16 mouse cellular contexts compared by ENCODE assay signal in genomic region chr3:27691486-27692160, GRCm38 (mm10). TPM values are rescaled to one million over a fixed set of nuclear protein-coding genes. Genes with fewer than 3 reads are reported as not detected.
A peak's percentile ranks its signal among the peaks of the same experiment; 100 is the strongest.
DNase-seq lines count a peak whose midpoint lies in the region; ATAC-seq lines count a peak whose summit lies in the region.
"Had no signal": no experiment of that assay in that cellular context is flagged by ENCODE, and none has a peak within 500 bp of the region (broad histone marks: within the 10 kb centered on the region; RNA-seq: fewer than 3 reads in every experiment).

No protein-coding gene starts in this region.

- DNase-seq in heart, embryonic 10.5 days (ENCODE audit: low spot score) = no peak
- DNase-seq in lung, postnatal 36 days = peak; percentile 46
- no peak for DNase-seq in lung, postnatal 25 days (ENCODE audit: low spot score)
- DNase-seq in thymus, postnatal 10 days (ENCODE audit: low spot score in 2 of 2) = no peak
- DNase-seq: adrenal gland, adult 8-10 months; cerebellum, adult 11-12 months; cerebellum, postnatal 25 days; midbrain, embryonic 14.5 days; thymus, adult 2 months had no signal

- ATAC-seq in heart, embryonic 16.5 days (replicated peaks; ENCODE audit: extremely low read depth, insufficient read depth, low FRiP score) = no peak
- ATAC-seq in liver, embryonic 16.5 days (ENCODE audit: low read depth) = no peak
- ATAC-seq in midbrain, embryonic 16.5 days = no peak
- ATAC-seq: inflammation-experienced regulatory T-cells, adult 6 months had no signal

- H3K4me1 ChIP-seq in heart, embryonic 16.5 days (ENCODE audit: control insufficient read depth, insufficient read depth, low read length) = peaks cover 70% of the 10 kb centered on the region
- H3K4me1 ChIP-seq in heart, embryonic 10.5 days = peaks cover 53% of the 10 kb centered on the region
- H3K4me1 ChIP-seq in liver, embryonic 16.5 days (ENCODE audit: control insufficient read depth, low read depth, low read length) = peaks cover 42% of the 10 kb centered on the region
- H3K4me1 ChIP-seq in midbrain, embryonic 16.5 days (ENCODE audit: control insufficient read depth, insufficient read depth, low read length) = peaks cover 5% of the 10 kb centered on the region; the same call in 1 of the 2 replicates

- 0 out of 2 replicates have a peak overlapping the region, but pooled peaks have one; percentile 13 for H3K27ac ChIP-seq in heart, embryonic 16.5 days (ENCODE audit: low read length)
- no peak overlapping the region for H3K27ac ChIP-seq in heart, embryonic 10.5 days
- H3K27ac ChIP-seq in liver, embryonic 16.5 days (ENCODE audit: low read length) = peak overlapping the region; percentile 51
- no peak overlapping the region for H3K27ac ChIP-seq in midbrain, embryonic 16.5 days (ENCODE audit: low read length)
- H3K27ac ChIP-seq: forebrain, embryonic 12.5 days; limb, embryonic 13.5 days had no signal

- no peak overlapping the region for H3K9ac ChIP-seq in heart, embryonic 16.5 days (ENCODE audit: low read length)
- H3K9ac ChIP-seq in liver, embryonic 16.5 days (ENCODE audit: low read depth, low read length) = no peak overlapping the region
- no peak overlapping the region for H3K9ac ChIP-seq in midbrain, embryonic 16.5 days (ENCODE audit: low read depth, low read length)
- H3K9ac ChIP-seq: forebrain, embryonic 12.5 days; kidney, embryonic 15.5 days; limb, embryonic 13.5 days had no signal

- no peaks in the 10 kb centered on the region for H3K27me3 ChIP-seq in heart, embryonic 16.5 days (ENCODE audit: control insufficient read depth, insufficient read depth, low read length)
- no peaks in the 10 kb centered on the region for H3K27me3 ChIP-seq in heart, embryonic 10.5 days (ENCODE audit: insufficient read depth, poor library complexity, severe bottlenecking)
- no peaks in the 10 kb centered on the region for H3K27me3 ChIP-seq in liver, embryonic 16.5 days (ENCODE audit: control insufficient read depth, insufficient read depth, low read depth, low read length)
- no peaks in the 10 kb centered on the region for H3K27me3 ChIP-seq in midbrain, embryonic 16.5 days (ENCODE audit: control insufficient read depth, insufficient read depth, low read depth, low read length)
- H3K27me3 ChIP-seq: forebrain, embryonic 12.5 days; kidney, embryonic 15.5 days; limb, embryonic 13.5 days had no signal

- H3K36me3 ChIP-seq in heart, embryonic 16.5 days (ENCODE audit: control insufficient read depth, insufficient read depth) = no peaks in the 10 kb centered on the region
- H3K36me3 ChIP-seq in heart, embryonic 10.5 days = peaks cover 4% of the 10 kb centered on the region; the same call in 1 of the 2 replicates
- no peaks in the 10 kb centered on the region for H3K36me3 ChIP-seq in liver, embryonic 16.5 days (ENCODE audit: control insufficient read depth, insufficient read depth)
- no peaks in the 10 kb centered on the region for H3K36me3 ChIP-seq in midbrain, embryonic 16.5 days (ENCODE audit: control insufficient read depth, insufficient read depth, low read length)
- H3K36me3 ChIP-seq: forebrain, embryonic 12.5 days; kidney, embryonic 15.5 days had no signal

- WGBS in heart, embryonic 16.5 days = 78% methylated on average over 9 of the region's 9 CpGs
- WGBS in heart, embryonic 10.5 days = 85% methylated on average over 9 of the region's 9 CpGs
- WGBS in liver, embryonic 16.5 days (ENCODE audit: insufficient replicate concordance) = 58% methylated on average over 9 of the region's 9 CpGs
- 94% methylated on average over 9 of the region's 9 CpGs for WGBS in midbrain, embryonic 16.5 days

- H3K4me2 ChIP-seq in heart, embryonic 16.5 days (ENCODE audit: low read depth, low read length) = no peak overlapping the region
- no peak overlapping the region for H3K4me2 ChIP-seq in liver, embryonic 16.5 days (ENCODE audit: low read depth, low read length)
- no peak overlapping the region for H3K4me2 ChIP-seq in midbrain, embryonic 16.5 days (ENCODE audit: low read length)
- H3K4me2 ChIP-seq: forebrain, embryonic 12.5 days; kidney, embryonic 15.5 days; limb, embryonic 13.5 days had no signal

- H3K4me3 ChIP-seq in heart, embryonic 16.5 days (ENCODE audit: low read length) = no peak overlapping the region
- no peak overlapping the region for H3K4me3 ChIP-seq in heart, embryonic 10.5 days
- H3K4me3 ChIP-seq in liver, embryonic 16.5 days (ENCODE audit: low read depth, low read length) = no peak overlapping the region
- H3K4me3 ChIP-seq in midbrain, embryonic 16.5 days (ENCODE audit: low read depth, low read length) = no peak overlapping the region
- H3K4me3 ChIP-seq: forebrain, embryonic 12.5 days; kidney, embryonic 15.5 days; limb, embryonic 13.5 days had no signal

- no peaks in the 10 kb centered on the region for H3K9me3 ChIP-seq in heart, embryonic 16.5 days (replicated peaks; ENCODE audit: control insufficient read depth, low read length)
- no peaks in the 10 kb centered on the region for H3K9me3 ChIP-seq in heart, embryonic 10.5 days
- H3K9me3 ChIP-seq in liver, embryonic 16.5 days (replicated peaks; ENCODE audit: control insufficient read depth, low read length) = no peaks in the 10 kb centered on the region
- H3K9me3 ChIP-seq in midbrain, embryonic 16.5 days (replicated peaks; ENCODE audit: control insufficient read depth, low read length, poor library complexity, severe bottlenecking) = no peaks in the 10 kb centered on the region
- H3K9me3 ChIP-seq: forebrain, embryonic 12.5 days; kidney, embryonic 15.5 days had no signal

RNA-seq across cellular contexts. Expression of gene Fndc3b, which starts 19.5 kb away (rescaled TPM):
- polyA plus RNA-seq in heart, embryonic 16.5 days (2015; fragmentation: Nextera tagmentation; extraction: Ambion mirVana) = 21.7 and 24.4 TPM in 2 replicates
- 21.9 and 26.0 TPM in 2 replicates for polyA plus RNA-seq in heart, embryonic 10.5 days (2016; fragmentation: Nextera tagmentation; extraction: Ambion mirVana)
- polyA plus RNA-seq in liver, embryonic 16.5 days (2015; fragmentation: Nextera tagmentation; extraction: Ambion mirVana) = 10.5 and 13.2 TPM in 2 replicates
- 8.2 and 8.8 TPM in 2 replicates for polyA plus RNA-seq in midbrain, embryonic 16.5 days (2015; fragmentation: Nextera tagmentation; extraction: Ambion mirVana)

Comparison
In these comparisons a context has a peak if more than half of its experiments do, and no peak if none do; other contexts are left out.
1. H3K27ac ChIP-seq: peak in heart, embryonic 16.5 days (single experiment) and liver, embryonic 16.5 days (single experiment); none in heart, embryonic 10.5 days (single experiment) and midbrain, embryonic 16.5 days (single experiment).